Mouse (Mus musculus) midbrain, embryonic 14.5 days (tissue): ENCODE results near the gene Cnn3. TPM values are rescaled to one million over a fixed set of nuclear protein-coding genes. Genes with fewer than 3 reads are reported as not detected.

Experiments used
- ATAC-seq: fragments of 200-750 bp; cut with Nextera tagmentation; 2 replicates; pipeline ENCODE4 v1.8.0; 2017; ENCODE audit warnings: moderate number of reproducible peaks, moderate library complexity; ENCODE audit not compliant: low FRiP score, low TSS enrichment
- DNase-seq: peaks from one replicate; pipeline ENCODE4 v3.0.0-alpha.2; 2015
- H3K27ac ChIP-seq: fragments of 300-500 bp; sonication (generic); replicated peaks from 2 replicates; pipeline ENCODE4 v1.5.1; 2014; ENCODE audit warnings: mild to moderate bottlenecking, low read depth, low read length, moderate library complexity
- H3K27me3 ChIP-seq: fragments of 300-500 bp; sonication (generic); 2 replicates; pipeline ENCODE4 v1.6.1; 2014; ENCODE audit warnings: low read length, control low read depth, mixed read lengths; ENCODE audit not compliant: control insufficient read depth, insufficient read depth
- H3K36me3 ChIP-seq: fragments of 300-500 bp; sonication (generic); 2 replicates; pipeline ENCODE4 v1.6.1; 2014; ENCODE audit warnings: low read length, control low read depth; ENCODE audit not compliant: control insufficient read depth, insufficient read depth
- H3K4me1 ChIP-seq: fragments of 300-500 bp; sonication (generic); 2 replicates; pipeline ENCODE4 v1.6.1; 2014; ENCODE audit warnings: mild to moderate bottlenecking, antibody characterized with exemption, low read length, control low read depth; ENCODE audit not compliant: control insufficient read depth, insufficient read depth
- H3K4me2 ChIP-seq: fragments of 300-500 bp; sonication (generic); 2 replicates; pipeline ENCODE4 v1.6.1; 2014; ENCODE audit warnings: mild to moderate bottlenecking, low read length, moderate library complexity
- H3K4me3 ChIP-seq: fragments of 300-500 bp; sonication (generic); replicated peaks from 2 replicates; pipeline ENCODE4 v1.5.1; 2014; ENCODE audit warnings: low read depth, low read length
- H3K9ac ChIP-seq: fragments of 300-500 bp; sonication (generic); replicated peaks from 2 replicates; pipeline ENCODE4 v1.6.1; 2014; ENCODE audit warnings: mild to moderate bottlenecking, low read length, moderate library complexity
- H3K9me3 ChIP-seq: fragments of 300-500 bp; sonication (generic); 2 replicates; pipeline ENCODE4 v1.6.1; 2016; ENCODE audit warnings: low read length, control low read depth, mixed read lengths; ENCODE audit not compliant: control insufficient read depth
- WGBS: fragments of 180-500 bp; shearing (Covaris S2); extraction: QIAGEN DNeasy Blood & Tissue Kit; methylation state at CpG from one replicate; pipeline ENCODE4 v1.1.7; 2014; 5-methylcytosine and 5-hydroxymethylcytosine counted together
- polyA plus RNA-seq: library from polyadenylated mRNA; unstranded; fragments of >200 nt; fragmentation: Nextera tagmentation; extraction: Ambion mirVana; gene quantifications from 2 replicates; pipeline ENCODE4 v1.2.1, GENCODE M21; 2014

The Cnn3 gene
- polyA plus RNA-seq, 1 experiment from 2014 or later, result 560 TPM

- Histone ChIP-seq H3K9me3 (no peaks in the 10 kb centered on the region), H3K4me3 (no peak overlapping the region), H3K27me3 (no peaks in the 10 kb centered on the region), H3K4me1 (peaks cover 13% of the 10 kb centered on the region), H3K36me3 (peaks cover 51% of the 10 kb centered on the region), H3K9ac (no peak overlapping the region), H3K27ac (no peak overlapping the region), H3K4me2 (no peak overlapping the region)
- DNase-seq, result no peak
- no peak for ATAC-seq
- 89% methylated on average over 10 of the region's 10 CpGs for WGBS
These were observed 25.1 kb downstream of the Cnn3 start for GRCm38 (mm10) chr3:121451404-121451803.

GRCm38 (mm10) chr3:121458545-121459492, 32.5 kb downstream of the Cnn3 start:
- no peak overlapping the region for H3K27ac ChIP-seq
- DNase-seq, result no peak
- no peak overlapping the region for H3K9ac ChIP-seq
- no peak overlapping the region for H3K4me3 ChIP-seq
- 88% methylated on average over 14 of the region's 14 CpGs for WGBS
- ATAC-seq, result no peak
- no peaks in the 10 kb centered on the region for H3K27me3 ChIP-seq
- no peaks in the 10 kb centered on the region for H3K9me3 ChIP-seq
- no peak overlapping the region for H3K4me2 ChIP-seq
- peaks cover 58% of the 10 kb centered on the region for H3K36me3 ChIP-seq
- no peaks in the 10 kb centered on the region for H3K4me1 ChIP-seq

- WGBS, result 88% methylated on average over 16 of the region's 16 CpGs
- H3K4me3 ChIP-seq, result no peak overlapping the region
- 0 out of 2 replicates have a peak, but pooled peaks cover 5% of the 10 kb centered on the region for H3K4me1 ChIP-seq
- no peaks in the 10 kb centered on the region for H3K9me3 ChIP-seq
- DNase-seq (no peak), ATAC-seq (no peak)
- H3K9ac ChIP-seq, result no peak overlapping the region
- H3K36me3 ChIP-seq, result peaks cover 41% of the 10 kb centered on the region
- H3K4me2 ChIP-seq, result no peak overlapping the region
- no peaks in the 10 kb centered on the region for H3K27me3 ChIP-seq
- H3K27ac ChIP-seq, result no peak overlapping the region
These were observed 34.3 kb downstream of the Cnn3 start for GRCm38 (mm10) chr3:121460473-121461193.

GRCm38 (mm10) chr3:121461477-121461876, 35.2 kb downstream of the Cnn3 start:
- Histone ChIP-seq H3K27ac (no peak overlapping the region), H3K9ac (no peak overlapping the region), H3K4me2 (no peak overlapping the region), H3K4me3 (no peak overlapping the region), H3K36me3 (peaks cover 33% of the 10 kb centered on the region), H3K4me1 (0 out of 2 replicates have a peak, but pooled peaks cover 5% of the 10 kb centered on the region), H3K9me3 (no peaks in the 10 kb centered on the region), H3K27me3 (no peaks in the 10 kb centered on the region)
- DNase-seq (no peak), ATAC-seq (no peak)
- 91% methylated on average over 13 of the region's 13 CpGs for WGBS

- Histone ChIP-seq H3K27me3 (no peaks in the 10 kb centered on the region), H3K27ac (no peak overlapping the region), H3K36me3 (peaks cover 20% of the 10 kb centered on the region), H3K4me1 (0 out of 2 replicates have a peak, but pooled peaks cover 5% of the 10 kb centered on the region), H3K4me2 (no peak overlapping the region), H3K9me3 (no peaks in the 10 kb centered on the region), H3K4me3 (no peak overlapping the region), H3K9ac (no peak overlapping the region)
- WGBS, result 90% methylated on average over 3 of the region's 3 CpGs
- ATAC-seq, result no peak
- no peak for DNase-seq
These were observed 36.5 kb downstream of the Cnn3 start for GRCm38 (mm10) chr3:121462782-121463181.

- Histone ChIP-seq H3K36me3 (peaks cover 6% of the 10 kb centered on the region; the same call in 1 of the 2 replicates), H3K27me3 (no peaks in the 10 kb centered on the region), H3K9me3 (no peaks in the 10 kb centered on the region), H3K4me3 (no peak overlapping the region), H3K4me2 (no peak overlapping the region), H3K9ac (no peak overlapping the region), H3K27ac (peak overlapping the region; percentile 63), H3K4me1 (0 out of 2 replicates have a peak, but pooled peaks cover 8% of the 10 kb centered on the region)
- DNase-seq, result peak; percentile 54
- WGBS, result 26% methylated on average over 7 of the region's 7 CpGs
- no peak for ATAC-seq
These were observed 38.5 kb downstream of the Cnn3 start for GRCm38 (mm10) chr3:121464733-121465305.

GRCm38 (mm10) chr3:121465795-121466194, 39.5 kb downstream of the Cnn3 start:
- ATAC-seq (no peak), DNase-seq (no peak)
- H3K36me3 ChIP-seq, result peaks cover 3% of the 10 kb centered on the region; the same call in 1 of the 2 replicates
- no peaks in the 10 kb centered on the region for H3K9me3 ChIP-seq
- H3K9ac ChIP-seq, result no peak overlapping the region
- no peak overlapping the region for H3K27ac ChIP-seq
- H3K4me3 ChIP-seq, result no peak overlapping the region
- H3K4me1 ChIP-seq, result 0 out of 2 replicates have a peak, but pooled peaks cover 8% of the 10 kb centered on the region
- no peaks in the 10 kb centered on the region for H3K27me3 ChIP-seq
- 57% methylated on average over 10 of the region's 10 CpGs for WGBS
- no peak overlapping the region for H3K4me2 ChIP-seq

GRCm38 (mm10) chr3:121467094-121467552, 40.8 kb downstream of the Cnn3 start:
- no peak for ATAC-seq
- 0 out of 2 replicates have a peak, but pooled peaks cover 8% of the 10 kb centered on the region for H3K4me1 ChIP-seq
- no peak overlapping the region for H3K9ac ChIP-seq
- no peak overlapping the region for H3K4me2 ChIP-seq
- no peaks in the 10 kb centered on the region for H3K27me3 ChIP-seq
- WGBS, result 88% methylated on average over 10 of the region's 10 CpGs
- no peak overlapping the region for H3K27ac ChIP-seq
- H3K36me3 ChIP-seq, result no peaks in the 10 kb centered on the region
- no peak overlapping the region for H3K4me3 ChIP-seq
- DNase-seq, result no peak
- H3K9me3 ChIP-seq, result no peaks in the 10 kb centered on the region
